Mouse (Mus musculus) Patski (cell line): ENCODE measurements around the gene Gdpgp1. TPM values are rescaled to one million over a fixed set of nuclear protein-coding genes. Genes with fewer than 3 reads are reported as not detected.
A peak's percentile ranks its signal among the peaks of the same experiment; 100 is the strongest.

Experiments used
- ATAC-seq: fragments of 100-300 bp; one replicate; pipeline ENCODE4 v1.8.0; 2021
- CTCF ChIA-PET: fragments of 350-600 bp; sonication (Branson Sonifier 250); formaldehyde crosslinking; loops from one replicate; lab custom pipeline; 2022; ENCODE audit warnings: inconsistent platforms; lab: Charles Lee
- POLR2A ChIA-PET: fragments of 350-600 bp; sonication (Branson Sonifier 250); formaldehyde crosslinking; loops from one replicate; lab custom pipeline; 2022; ENCODE audit warnings: antibody characterized with exemption, inconsistent platforms; lab: Charles Lee
- DNase-seq: peaks from one replicate; pipeline ENCODE4 v3.0.0-alpha.2; 2011; ENCODE audit warnings: low read depth, low spot score
- H3K27me3 ChIP-seq: fragments of 371-371 bp; one replicate; pipeline ENCODE4 v1.5.1; 2021
- CTCF ChIP-seq: fragments of 100-300 bp; IDR thresholded peaks from one replicate; pipeline ENCODE4 v1.5.1; 2021
- in situ Hi-C: fragments of 300-500 bp; cut with MboI; formaldehyde crosslinking; loops from 3 replicates; pipeline ENCODE4 v1.11.1; 2018; ENCODE audit warnings: low pct_unique_long_range_greater_than_20kb, mixed read lengths
- polyA plus RNA-seq: library from polyadenylated mRNA; unstranded; gene quantifications from one replicate; pipeline ENCODE4 v1.2.3, GENCODE M21; 2021

Gdpgp1 gene
- polyA plus RNA-seq, 1 experiment from 2014 or later, result 4.0 TPM

GRCm38 (mm10) chr7:80246148-80246721, 13.6 kb downstream of the Gdpgp1 start, which contains the start of gene Ttll13:
Gene Ttll13, plus strand, starts transcription at chr7:80246376.
- H3K27me3 ChIP-seq, result no peaks in the 10 kb centered on the region
- peak; percentile 75 for DNase-seq
- peak; percentile 75 for TF ChIP-seq CTCF
- peak; percentile 95 for ATAC-seq
- ChIA-PET CTCF (interaction anchor here (0.9 to 1.8 kb wide), 6 partner anchors 10 to 105 kb away, joined by 3 to 7 read pairs (median 4); partner anchors contain the start of genes Cib1, Gdpgp1 and Ngrn), POLR2A (interaction anchor here (0.6 to 1.7 kb wide), 2 partner anchors 18 to 50 kb away, joined by 3 to 4 read pairs; no protein-coding TSS in a partner anchor)
- in situ Hi-C loops, result no loop called here

GRCm38 (mm10) chr7:80246859-80247258, 14.2 kb downstream of the Gdpgp1 start:
- ChIA-PET POLR2A (interaction anchor here (0.6 to 1.7 kb wide), 2 partner anchors 19 to 51 kb away, joined by 3 to 4 read pairs; no protein-coding TSS in a partner anchor), CTCF (interaction anchor here (0.9 to 1.8 kb wide), 5 partner anchors 9 to 106 kb away, joined by 3 to 7 read pairs (median 5); partner anchors contain the start of genes Cib1, Gdpgp1 and Ngrn)
- no peak for TF ChIP-seq CTCF
- in situ Hi-C loops, result no loop called here
- no peak for ATAC-seq
- DNase-seq, result no peak
- H3K27me3 ChIP-seq, result no peaks in the 10 kb centered on the region

GRCm38 (mm10) chr7:80252437-80252836, 19.8 kb downstream of the Gdpgp1 start:
- ChIA-PET POLR2A (interaction anchor here (1.6 kb wide), 1 partner anchor 9 kb away, joined by 3 read pairs; the partner anchor contains the start of gene Ngrn), CTCF (no interaction called here)
- DNase-seq, result no peak
- no peak for TF ChIP-seq CTCF
- no peaks in the 10 kb centered on the region for H3K27me3 ChIP-seq
- in situ Hi-C loops, result no loop called here
- no peak for ATAC-seq

- POLR2A ChIA-PET, result interaction anchor here (1.6 kb wide), 1 partner anchor 8 kb away, joined by 3 read pairs; the partner anchor contains the start of gene Ngrn
- in situ Hi-C loops, result no loop called here
- no peak for TF ChIP-seq CTCF
- H3K27me3 ChIP-seq, result no peaks in the 10 kb centered on the region
- ATAC-seq (no peak), DNase-seq (no peak)
- CTCF ChIA-PET, result no interaction called here
Observed at GRCm38 (mm10) chr7:80252886-80253285, 20.2 kb downstream of the Gdpgp1 start.

GRCm38 (mm10) chr7:80255981-80256380, 23.3 kb downstream of the Gdpgp1 start:
- TF ChIP-seq CTCF, result peak; percentile 72
- DNase-seq (no peak), ATAC-seq (no peak)
- no peaks in the 10 kb centered on the region for H3K27me3 ChIP-seq
- in situ Hi-C loops, result loop anchor here (5.0 kb wide), 1 partner anchor 114 kb away; no protein-coding TSS in a partner anchor
- CTCF ChIA-PET, result interaction anchor here (0.6 to 1.8 kb wide), 9 partner anchors 10 to 117 kb away, joined by 3 to 9 read pairs (median 3); partner anchors contain the start of genes Ttll13 and Vps33b
- POLR2A ChIA-PET, result no interaction called here

GRCm38 (mm10) chr7:80257706-80258105, 25.0 kb downstream of the Gdpgp1 start:
- ChIA-PET POLR2A (no interaction called here), CTCF (no interaction called here)
- no peaks in the 10 kb centered on the region for H3K27me3 ChIP-seq
- TF ChIP-seq CTCF, result no peak
- in situ Hi-C loops, result loop anchor here (5.0 kb wide), 1 partner anchor 115 kb away; no protein-coding TSS in a partner anchor
- DNase-seq (no peak), ATAC-seq (no peak)

- in situ Hi-C loops, result no loop called here
- POLR2A ChIA-PET, result interaction anchor here (0.8 to 1.5 kb wide), 5 partner anchors 8 to 63 kb away, joined by 3 read pairs; no protein-coding TSS in a partner anchor
- ATAC-seq, result peak; percentile 51
- DNase-seq, result no peak
- no peaks in the 10 kb centered on the region for H3K27me3 ChIP-seq
- TF ChIP-seq CTCF, result no peak
- CTCF ChIA-PET, result interaction anchor here (1.0 to 1.5 kb wide), 5 partner anchors 14 to 144 kb away, joined by 3 to 7 read pairs (median 3); partner anchors contain the start of gene Ttll13
Observed at GRCm38 (mm10) chr7:80260625-80261371, 28.1 kb downstream of the Gdpgp1 start, which contains the start of gene Ngrn. Gene Ngrn, plus strand, starts transcription at chr7:80261215.

- in situ Hi-C loops, result no loop called here
- DNase-seq (no peak), ATAC-seq (peak; percentile 17)
- ChIA-PET POLR2A (interaction anchor here (0.7 to 1.5 kb wide), 6 partner anchors 9 to 63 kb away, joined by 3 read pairs; no protein-coding TSS in a partner anchor), CTCF (interaction anchor here (1.0 to 1.5 kb wide), 5 partner anchors 15 to 145 kb away, joined by 3 to 7 read pairs (median 3); partner anchors contain the start of gene Ttll13)
- no peak for TF ChIP-seq CTCF
- H3K27me3 ChIP-seq, result no peaks in the 10 kb centered on the region
Observed at GRCm38 (mm10) chr7:80261372-80261990, 28.8 kb downstream of the Gdpgp1 start.

- in situ Hi-C loops, result no loop called here
- no peak for ATAC-seq
- POLR2A ChIA-PET, result no interaction called here
- CTCF ChIA-PET, result no interaction called here
- no peak for DNase-seq
- TF ChIP-seq CTCF, result no peak
- H3K27me3 ChIP-seq, result no peaks in the 10 kb centered on the region
Observed at GRCm38 (mm10) chr7:80264606-80265005, 31.9 kb downstream of the Gdpgp1 start.

- TF ChIP-seq CTCF, result no peak
- no peaks in the 10 kb centered on the region for H3K27me3 ChIP-seq
- POLR2A ChIA-PET, result no interaction called here
- DNase-seq (no peak), ATAC-seq (no peak)
- in situ Hi-C loops, result no loop called here
- CTCF ChIA-PET, result no interaction called here
Observed at GRCm38 (mm10) chr7:80267764-80268163, 35.1 kb downstream of the Gdpgp1 start.
